Mouse (Mus musculus) kidney, adult 18-20 months (tissue): Measurements from ENCODE around the gene Vmn2r110.

Experiments used
- DNase-seq: peaks from one replicate; pipeline ENCODE4 v3.0.0; 2021

The Vmn2r110 gene

GRCm38 (mm10) chr17:20596323-20596722, at the start of gene Vmn2r110:
Vmn2r110 (minus strand) TSS chr17:20596423.
- no peak for DNase-seq

- DNase-seq, result no peak
Measured at GRCm38 (mm10) chr17:20624777-20625176, 28.6 kb upstream of the Vmn2r110 start, which contains the start of gene Fpr-rs3. Fpr-rs3 (minus strand) TSS chr17:20624877.

- DNase-seq, result no peak
Measured at GRCm38 (mm10) chr17:20564656-20565055, 31.6 kb downstream of the Vmn2r110 start, which contains the start of gene Vmn2r109. Vmn2r109 (minus strand) TSS chr17:20564756.
